Mouse (Mus musculus): Measurements from ENCODE around the gene Pdgfb. TPM values are rescaled to one million over a fixed set of nuclear protein-coding genes. Genes with fewer than 3 reads are reported as not detected.
A peak's percentile ranks its signal among the peaks of the same experiment; 100 is the strongest.

Pdgfb gene
- total RNA-seq, 2 experiments from 2014 or later = 0.40 to 1.3 TPM

GRCm38 (mm10) chr15:79961366-79961921 is 53.3 kb downstream of the Pdgfb start:
- ATAC-seq (ENCODE audit: poor library complexity, severe bottlenecking) = no peak

GRCm38 (mm10) chr15:79958418-79958817 is 56.4 kb downstream of the Pdgfb start:
- no peak for ATAC-seq (ENCODE audit: poor library complexity, severe bottlenecking)

GRCm38 (mm10) chr15:79956559-79956958 is 58.2 kb downstream of the Pdgfb start:
- ATAC-seq (ENCODE audit: poor library complexity, severe bottlenecking) = peak; percentile 67

- ATAC-seq (ENCODE audit: poor library complexity, severe bottlenecking) = no peak
Observed at GRCm38 (mm10) chr15:79953470-79953869, 61.3 kb downstream of the Pdgfb start.

GRCm38 (mm10) chr15:79952504-79953231 is 62.1 kb downstream of the Pdgfb start:
- ATAC-seq (ENCODE audit: poor library complexity, severe bottlenecking) = no peak

GRCm38 (mm10) chr15:79951730-79952503 is 62.9 kb downstream of the Pdgfb start:
- ATAC-seq (ENCODE audit: poor library complexity, severe bottlenecking) = no peak

- ATAC-seq (ENCODE audit: poor library complexity, severe bottlenecking) = no peak
Observed at GRCm38 (mm10) chr15:79951226-79951625, 63.6 kb downstream of the Pdgfb start.

- ATAC-seq (ENCODE audit: poor library complexity, severe bottlenecking) = 0 out of 2 replicates have a peak, but pooled peaks have one; percentile 47
Observed at GRCm38 (mm10) chr15:79950250-79951025, 64.3 kb downstream of the Pdgfb start.

GRCm38 (mm10) chr15:79947681-79948080 is 67.1 kb downstream of the Pdgfb start:
- ATAC-seq (ENCODE audit: poor library complexity, severe bottlenecking) = no peak

- ATAC-seq (ENCODE audit: poor library complexity, severe bottlenecking) = peak; percentile 47; the same call in 1 of the 2 replicates
Observed at GRCm38 (mm10) chr15:79946790-79947189, 68.0 kb downstream of the Pdgfb start.

- ATAC-seq (ENCODE audit: poor library complexity, severe bottlenecking) = peak; percentile 76
Observed at GRCm38 (mm10) chr15:79946022-79946421, 68.8 kb downstream of the Pdgfb start.

Other genes starting within 250 kb of the Pdgfb start
- 13.9 and 14.1 TPM in 2 replicates for gene Dnal4, start 237.1 kb downstream of the Pdgfb start, total RNA-seq (2015)
- 9.6 and 12.3 TPM in 2 replicates for gene Dnal4, start 237.1 kb downstream of the Pdgfb start, total RNA-seq (2017)
- 0.33 and 1.3 TPM in 2 replicates for gene Nptxr, start 210.2 kb downstream of the Pdgfb start, total RNA-seq (2015)
- 0.44 and 0.49 TPM in 2 replicates for gene Nptxr, start 210.2 kb downstream of the Pdgfb start, total RNA-seq (2017)
- gene Npcd, start 180.7 kb downstream of the Pdgfb start, total RNA-seq (2015) = not detected in 2 replicates
- not detected in 2 replicates for gene Npcd, start 180.7 kb downstream of the Pdgfb start, total RNA-seq (2017)
- gene Cbx6, start 180.3 kb downstream of the Pdgfb start, total RNA-seq (2015) = 2.3 and 3.9 TPM in 2 replicates
- gene Cbx6, start 180.3 kb downstream of the Pdgfb start, total RNA-seq (2017) = 3.5 and 6.7 TPM in 2 replicates
- 129 and 148 TPM in 2 replicates for gene Apobec3, start 123.3 kb downstream of the Pdgfb start, total RNA-seq (2015)
- 124 and 125 TPM in 2 replicates for gene Apobec3, start 123.3 kb downstream of the Pdgfb start, total RNA-seq (2017)
- 4.9 and 5.5 TPM in 2 replicates for gene Cbx7, start 43.9 kb downstream of the Pdgfb start, total RNA-seq (2015)
- 3.9 and 7.0 TPM in 2 replicates for gene Cbx7, start 43.9 kb downstream of the Pdgfb start, total RNA-seq (2017)
- 3.2 and 3.9 TPM in 2 replicates for gene Syngr1, start 76.4 kb upstream of the Pdgfb start, total RNA-seq (2015)
- gene Syngr1, start 76.4 kb upstream of the Pdgfb start, total RNA-seq (2017) = 0.08 and 0.22 TPM in 2 replicates
- gene Rpl3, start 76.9 kb upstream of the Pdgfb start, total RNA-seq (2015) = 965 and 1,027 TPM in 2 replicates
- 1,404 and 1,498 TPM in 2 replicates for gene Rpl3, start 76.9 kb upstream of the Pdgfb start, total RNA-seq (2017)
- gene Tab1, start 118.2 kb upstream of the Pdgfb start, total RNA-seq (2015) = 3.8 and 6.9 TPM in 2 replicates
- gene Tab1, start 118.2 kb upstream of the Pdgfb start, total RNA-seq (2017) = 13.5 and 14.5 TPM in 2 replicates
- not detected in 2 replicates for gene Mgat3, start 158.7 kb upstream of the Pdgfb start, total RNA-seq (2015)
- not detected in 2 replicates for gene Mgat3, start 158.7 kb upstream of the Pdgfb start, total RNA-seq (2017)
- 12.3 and 14.2 TPM in 2 replicates for gene Mief1, start 219.0 kb upstream of the Pdgfb start, total RNA-seq (2015)
- gene Mief1, start 219.0 kb upstream of the Pdgfb start, total RNA-seq (2017) = 16.4 and 17.5 TPM in 2 replicates
- gene AC140267.1, start 220.9 kb upstream of the Pdgfb start, total RNA-seq (2015) = 2.4 and 9.5 TPM in 2 replicates
- not detected in 2 replicates for gene AC140267.1, start 220.9 kb upstream of the Pdgfb start, total RNA-seq (2017)
- 172 and 184 TPM in 2 replicates for gene Atf4, start 240.2 kb upstream of the Pdgfb start, total RNA-seq (2015)
- 253 and 263 TPM in 2 replicates for gene Atf4, start 240.2 kb upstream of the Pdgfb start, total RNA-seq (2017)
- 32.9 and 35.4 TPM in 2 replicates for gene Rps19bp1, start 249.3 kb upstream of the Pdgfb start, total RNA-seq (2015)
- 12.6 and 20.3 TPM in 2 replicates for gene Rps19bp1, start 249.3 kb upstream of the Pdgfb start, total RNA-seq (2017)

All from megakaryocyte, adult 5-6 weeks (primary cell).